Mouse (Mus musculus) hindbrain, embryonic 12.5 days (tissue): ENCODE results near the gene Gtdc1. TPM values are rescaled to one million over a fixed set of nuclear protein-coding genes. Genes with fewer than 3 reads are reported as not detected.

Experiments
- ATAC-seq: fragments of 200-750 bp; cut with Nextera tagmentation; 2 replicates; pipeline ENCODE4 v1.8.0; 2017; ENCODE audit warnings: moderate TSS enrichment; ENCODE audit not compliant: low FRiP score
- H3K27ac ChIP-seq: fragments of 300-500 bp; sonication (generic); 2 replicates; pipeline ENCODE4 v1.5.1; 2016; ENCODE audit warnings: mild to moderate bottlenecking
- H3K27me3 ChIP-seq: fragments of 300-500 bp; sonication (generic); 2 replicates; pipeline ENCODE4 v1.6.1; 2016; ENCODE audit warnings: mild to moderate bottlenecking
- H3K36me3 ChIP-seq: fragments of 300-500 bp; sonication (generic); 2 replicates; pipeline ENCODE4 v1.6.1; 2016; ENCODE audit warnings: mild to moderate bottlenecking
- H3K4me1 ChIP-seq: fragments of 300-500 bp; sonication (generic); 2 replicates; pipeline ENCODE4 v1.6.1; 2016
- H3K4me2 ChIP-seq: fragments of 300-500 bp; sonication (generic); replicated peaks from 2 replicates; pipeline ENCODE4 v1.6.1; 2016; ENCODE audit warnings: mild to moderate bottlenecking
- H3K4me3 ChIP-seq: fragments of 300-500 bp; sonication (generic); 2 replicates; pipeline ENCODE4 v1.5.1; 2016; ENCODE audit warnings: mild to moderate bottlenecking
- H3K9ac ChIP-seq: fragments of 300-500 bp; sonication (generic); 2 replicates; pipeline ENCODE4 v1.6.1; 2016; ENCODE audit warnings: mild to moderate bottlenecking, moderate library complexity
- H3K9me3 ChIP-seq: fragments of 300-500 bp; sonication (generic); replicated peaks from 2 replicates; pipeline ENCODE4 v1.6.1; 2016; ENCODE audit warnings: mild to moderate bottlenecking
- WGBS: fragments of 180-500 bp; shearing (Covaris S2); methylation state at CpG from one replicate; pipeline ENCODE4 v1.1.7; 2016; 5-methylcytosine and 5-hydroxymethylcytosine counted together
- polyA plus RNA-seq: library from polyadenylated mRNA; unstranded; fragments of >200 nt; fragmentation: Nextera tagmentation; extraction: Ambion mirVana; gene quantifications from 2 replicates; pipeline ENCODE4 v1.2.1, GENCODE M21; 2016

The Gtdc1 gene
- polyA plus RNA-seq, 1 experiment from 2014 or later: 16.1 TPM

- H3K27me3 ChIP-seq: no peaks in the 10 kb centered on the region
- H3K27ac ChIP-seq: no peak overlapping the region
- no peak overlapping the region for H3K9ac ChIP-seq
- WGBS: 86% methylated on average over 2 of the region's 2 CpGs
- H3K4me2 ChIP-seq: no peak overlapping the region
- H3K9me3 ChIP-seq: no peaks in the 10 kb centered on the region
- no peaks in the 10 kb centered on the region for H3K4me1 ChIP-seq
- ATAC-seq: no peak
- H3K36me3 ChIP-seq: no peaks in the 10 kb centered on the region
- no peak overlapping the region for H3K4me3 ChIP-seq
Measured at GRCm38 (mm10) chr2:44922500-44922899, 5.0 kb downstream of the Gtdc1 start.

GRCm38 (mm10) chr2:44920471-44920870 lies 7.0 kb downstream of the Gtdc1 start:
- Histone ChIP-seq H3K9ac (no peak overlapping the region), H3K27ac (no peak overlapping the region), H3K4me2 (no peak overlapping the region), H3K27me3 (no peaks in the 10 kb centered on the region), H3K4me3 (no peak overlapping the region), H3K9me3 (no peaks in the 10 kb centered on the region), H3K4me1 (no peaks in the 10 kb centered on the region), H3K36me3 (no peaks in the 10 kb centered on the region)
- no peak for ATAC-seq
- WGBS: 88% methylated on average over 3 of the region's 3 CpGs

GRCm38 (mm10) chr2:44919326-44919725 lies 8.1 kb downstream of the Gtdc1 start:
- WGBS: 81% methylated on average over 1 of the region's 1 CpGs
- no peak for ATAC-seq

GRCm38 (mm10) chr2:44918737-44919136 lies 8.7 kb downstream of the Gtdc1 start:
- 94% methylated on average over 2 of the region's 2 CpGs for WGBS
- no peak overlapping the region for H3K4me3 ChIP-seq
- H3K4me1 ChIP-seq: no peaks in the 10 kb centered on the region
- H3K4me2 ChIP-seq: no peak overlapping the region
- H3K27me3 ChIP-seq: no peaks in the 10 kb centered on the region
- no peaks in the 10 kb centered on the region for H3K9me3 ChIP-seq
- H3K9ac ChIP-seq: no peak overlapping the region
- H3K36me3 ChIP-seq: no peaks in the 10 kb centered on the region
- ATAC-seq: no peak
- H3K27ac ChIP-seq: no peak overlapping the region

More at GRCm38 (mm10) chr2:44919326-44919725, 8.1 kb downstream of the Gtdc1 start:
- Histone ChIP-seq H3K4me1 (no peaks in the 10 kb centered on the region), H3K9ac (no peak overlapping the region), H3K36me3 (no peaks in the 10 kb centered on the region), H3K9me3 (no peaks in the 10 kb centered on the region), H3K27ac (no peak overlapping the region), H3K27me3 (no peaks in the 10 kb centered on the region), H3K4me2 (no peak overlapping the region), H3K4me3 (no peak overlapping the region)

- no peaks in the 10 kb centered on the region for H3K4me1 ChIP-seq
- no peak overlapping the region for H3K27ac ChIP-seq
- no peak overlapping the region for H3K9ac ChIP-seq
- no peaks in the 10 kb centered on the region for H3K36me3 ChIP-seq
- no peak overlapping the region for H3K4me2 ChIP-seq
- H3K4me3 ChIP-seq: no peak overlapping the region
- H3K9me3 ChIP-seq: no peaks in the 10 kb centered on the region
- H3K27me3 ChIP-seq: no peaks in the 10 kb centered on the region
- ATAC-seq: no peak
Measured at GRCm38 (mm10) chr2:44916286-44916685, 11.2 kb downstream of the Gtdc1 start.

- Histone ChIP-seq H3K4me3 (no peak overlapping the region), H3K27me3 (no peaks in the 10 kb centered on the region)
- 94% methylated on average over 1 of the region's 1 CpGs for WGBS
Measured at GRCm38 (mm10) chr2:44897801-44898200, 29.7 kb downstream of the Gtdc1 start.

GRCm38 (mm10) chr2:44873718-44874117 lies 53.7 kb downstream of the Gtdc1 start:
- Histone ChIP-seq H3K9me3 (no peaks in the 10 kb centered on the region), H3K4me2 (no peak overlapping the region), H3K36me3 (no peaks in the 10 kb centered on the region), H3K27me3 (no peaks in the 10 kb centered on the region), H3K9ac (no peak overlapping the region), H3K4me1 (no peaks in the 10 kb centered on the region), H3K27ac (no peak overlapping the region), H3K4me3 (no peak overlapping the region)
- ATAC-seq: no peak
- 80% methylated on average over 2 of the region's 2 CpGs for WGBS

More at GRCm38 (mm10) chr2:44897801-44898200, 29.7 kb downstream of the Gtdc1 start:
- no peak overlapping the region for H3K9ac ChIP-seq
- no peak for ATAC-seq
- H3K4me1 ChIP-seq: no peaks in the 10 kb centered on the region
- no peaks in the 10 kb centered on the region for H3K9me3 ChIP-seq
- H3K36me3 ChIP-seq: no peaks in the 10 kb centered on the region
- no peak overlapping the region for H3K27ac ChIP-seq
- no peak overlapping the region for H3K4me2 ChIP-seq

- Histone ChIP-seq H3K27ac (no peak overlapping the region), H3K9ac (no peak overlapping the region), H3K4me3 (no peak overlapping the region), H3K27me3 (no peaks in the 10 kb centered on the region), H3K36me3 (no peaks in the 10 kb centered on the region), H3K4me2 (no peak overlapping the region), H3K4me1 (no peaks in the 10 kb centered on the region), H3K9me3 (no peaks in the 10 kb centered on the region)
- no peak for ATAC-seq
Measured at GRCm38 (mm10) chr2:44864726-44865125, 62.7 kb downstream of the Gtdc1 start.

GRCm38 (mm10) chr2:44854475-44854874 lies 73.0 kb downstream of the Gtdc1 start:
- H3K4me1 ChIP-seq: no peaks in the 10 kb centered on the region
- WGBS: 79% methylated on average over 2 of the region's 2 CpGs
- H3K27me3 ChIP-seq: no peaks in the 10 kb centered on the region
- no peak overlapping the region for H3K4me2 ChIP-seq
- no peak overlapping the region for H3K4me3 ChIP-seq
- H3K9me3 ChIP-seq: peaks cover 7% of the 10 kb centered on the region; the same call in 1 of the 2 replicates
- H3K9ac ChIP-seq: no peak overlapping the region
- no peak for ATAC-seq
- H3K27ac ChIP-seq: no peak overlapping the region
- 0 out of 2 replicates have a peak, but pooled peaks cover 4% of the 10 kb centered on the region for H3K36me3 ChIP-seq

- no peak for ATAC-seq
Measured at GRCm38 (mm10) chr2:44849666-44850065, 77.8 kb downstream of the Gtdc1 start.

GRCm38 (mm10) chr2:44848156-44848555 lies 79.3 kb downstream of the Gtdc1 start:
- Histone ChIP-seq H3K27me3 (no peaks in the 10 kb centered on the region), H3K9me3 (peaks cover 7% of the 10 kb centered on the region; the same call in 1 of the 2 replicates), H3K36me3 (0 out of 2 replicates have a peak, but pooled peaks cover 4% of the 10 kb centered on the region), H3K4me3 (no peak overlapping the region), H3K9ac (no peak overlapping the region), H3K27ac (no peak overlapping the region), H3K4me2 (no peak overlapping the region), H3K4me1 (no peaks in the 10 kb centered on the region)
- WGBS: 92% methylated on average over 1 of the region's 1 CpGs
- ATAC-seq: no peak

More at GRCm38 (mm10) chr2:44849666-44850065, 77.8 kb downstream of the Gtdc1 start:
- Histone ChIP-seq H3K27me3 (no peaks in the 10 kb centered on the region), H3K9ac (no peak overlapping the region), H3K36me3 (0 out of 2 replicates have a peak, but pooled peaks cover 4% of the 10 kb centered on the region), H3K4me2 (no peak overlapping the region), H3K9me3 (peaks cover 7% of the 10 kb centered on the region; the same call in 1 of the 2 replicates), H3K27ac (no peak overlapping the region), H3K4me3 (no peak overlapping the region), H3K4me1 (no peaks in the 10 kb centered on the region)

- no peaks in the 10 kb centered on the region for H3K27me3 ChIP-seq
- H3K4me2 ChIP-seq: no peak overlapping the region
- H3K27ac ChIP-seq: no peak overlapping the region
- H3K9me3 ChIP-seq: no peaks in the 10 kb centered on the region
- H3K4me3 ChIP-seq: no peak overlapping the region
- WGBS: 97% methylated on average over 4 of the region's 4 CpGs
- H3K9ac ChIP-seq: no peak overlapping the region
- no peaks in the 10 kb centered on the region for H3K36me3 ChIP-seq
- no peaks in the 10 kb centered on the region for H3K4me1 ChIP-seq
- no peak for ATAC-seq
Measured at GRCm38 (mm10) chr2:44845424-44845823, 82.0 kb downstream of the Gtdc1 start.

GRCm38 (mm10) chr2:44829753-44830152 lies 97.7 kb downstream of the Gtdc1 start:
- WGBS: 78% methylated on average over 2 of the region's 2 CpGs
- no peak for ATAC-seq
- no peaks in the 10 kb centered on the region for H3K4me1 ChIP-seq
- no peaks in the 10 kb centered on the region for H3K9me3 ChIP-seq
- H3K36me3 ChIP-seq: no peaks in the 10 kb centered on the region
- no peak overlapping the region for H3K9ac ChIP-seq
- no peak overlapping the region for H3K4me2 ChIP-seq
- no peak overlapping the region for H3K27ac ChIP-seq
- no peak overlapping the region for H3K4me3 ChIP-seq
- H3K27me3 ChIP-seq: no peaks in the 10 kb centered on the region
